Mouse (Mus musculus) CH12.LX (cell line): ENCODE data around the gene Stra8. TPM values are rescaled to one million over a fixed set of nuclear protein-coding genes. Genes with fewer than 3 reads are reported as not detected.

Source experiments
- DNase-seq: peaks from one replicate; pipeline ENCODE4 v3.0.0-alpha.2; 2013; ENCODE audit errors: extremely low read depth
- H3K27ac ChIP-seq: 2 replicates; pipeline ENCODE4 v1.5.1; 2012; ENCODE audit warnings: low read depth, mild to moderate bottlenecking, control low read depth, moderate library complexity; ENCODE audit not compliant: insufficient read depth
- H3K27me3 ChIP-seq: replicated peaks from 2 replicates; pipeline ENCODE3; 2012; ENCODE audit warnings: inconsistent platforms
- H3K36me3 ChIP-seq, 2 experiments: replicated peaks in 1 of 2; 2 replicates each; pipeline versions ENCODE3 to v1.6.1; 2012; ENCODE audit warnings: inconsistent platforms in 1 of 2, low read length in 1 of 2, mild to moderate bottlenecking in 1 of 2, mixed read lengths in 1 of 2, moderate library complexity in 1 of 2; ENCODE audit not compliant: control insufficient read depth in 1 of 2, insufficient read depth in 1 of 2
- H3K4me1 ChIP-seq, 2 experiments: 2 replicates each; pipeline ENCODE4 v1.6.1; 2012; ENCODE audit warnings: inconsistent platforms in 1 of 2, moderate library complexity in 1 of 2; ENCODE audit not compliant: insufficient read depth in 2 of 2, control insufficient read depth in 1 of 2
- H3K4me2 ChIP-seq: 2 replicates; pipeline ENCODE4 v1.6.1; 2012; ENCODE audit warnings: low read depth, mild to moderate bottlenecking, control low read depth; ENCODE audit not compliant: poor library complexity, insufficient read depth, severe bottlenecking
- H3K4me3 ChIP-seq, 3 experiments: fragments of 150-350 bp in 1 of 3; sonication (generic) in 1 of 3; replicated peaks in 1 of 3; 2 replicates each; pipeline versions ENCODE3 to v1.5.1; 2011 to 2012; ENCODE audit warnings: low read depth in 2 of 3, low read length in 2 of 3, mild to moderate bottlenecking in 2 of 3, moderate library complexity in 2 of 3, control low read depth in 1 of 3, improper control_type of control experiment in 1 of 3, inconsistent platforms in 1 of 3, mixed read lengths in 1 of 3; ENCODE audit not compliant: poor library complexity in 1 of 3
- H3K79me2 ChIP-seq: replicated peaks from 2 replicates; pipeline ENCODE4 v1.6.1; 2012; ENCODE audit warnings: mild to moderate bottlenecking, moderate library complexity; ENCODE audit not compliant: control insufficient read depth, poor library complexity, insufficient read depth, severe bottlenecking; ENCODE audit errors: extremely low read depth
- H3K9ac ChIP-seq: 2 replicates; pipeline ENCODE4 v1.6.1; 2012; ENCODE audit warnings: low read depth, mild to moderate bottlenecking, control low read depth, moderate library complexity; ENCODE audit not compliant: insufficient read depth
- H3K9me3 ChIP-seq: replicated peaks from 2 replicates; pipeline ENCODE3; 2012; ENCODE audit warnings: low read length, inconsistent platforms, mixed read lengths
- CHD1 ChIP-seq: IDR thresholded peaks from 2 replicates; pipeline ENCODE4 v1.6.1; 2012; ENCODE audit warnings: low read depth, low read length, improper control_type of control experiment, inconsistent platforms
- CHD2 ChIP-seq: IDR thresholded peaks from 2 replicates; pipeline ENCODE4 v1.6.1; 2011; ENCODE audit warnings: low read length, improper control_type of control experiment
- ELF1 ChIP-seq: IDR thresholded peaks from 2 replicates; pipeline ENCODE4 v1.6.1; 2014; ENCODE audit warnings: low read depth, mild to moderate bottlenecking, inconsistent platforms, low read length, improper control_type of control experiment
- EP300 ChIP-seq: IDR thresholded peaks from 2 replicates; pipeline ENCODE4 v1.6.1; 2011; ENCODE audit warnings: low read length, improper control_type of control experiment
- ETS1 ChIP-seq: conservative IDR thresholded peaks from 2 replicates; pipeline ENCODE4 v1.6.1; 2012; ENCODE audit warnings: low read depth, mild to moderate bottlenecking, inconsistent platforms, low read length, improper control_type of control experiment, moderate library complexity
- GABPA ChIP-seq: IDR thresholded peaks from 2 replicates; pipeline ENCODE4 v1.6.1; 2012; ENCODE audit warnings: low read depth, low read length, improper control_type of control experiment, inconsistent platforms; ENCODE audit not compliant: insufficient replicate concordance
- IRF4 ChIP-seq: IDR thresholded peaks from 2 replicates; pipeline ENCODE4 v1.6.1; 2014; ENCODE audit warnings: low read depth, mild to moderate bottlenecking, inconsistent platforms, low read length, improper control_type of control experiment
- KAT2A ChIP-seq: IDR thresholded peaks from 2 replicates; pipeline ENCODE4 v1.6.1; 2012; ENCODE audit warnings: low read length, improper control_type of control experiment, inconsistent platforms; ENCODE audit not compliant: insufficient replicate concordance
- MAFK ChIP-seq: IDR thresholded peaks from 2 replicates; pipeline ENCODE4 v1.6.1; 2011; ENCODE audit warnings: low read length, improper control_type of control experiment; ENCODE audit not compliant: insufficient replicate concordance
- MXI1 ChIP-seq: IDR thresholded peaks from 2 replicates; pipeline ENCODE4 v1.6.1; 2011; ENCODE audit warnings: mild to moderate bottlenecking, low read depth, low read length, improper control_type of control experiment
- NRF1 ChIP-seq: IDR thresholded peaks from 2 replicates; pipeline ENCODE4 v1.6.1; 2014; ENCODE audit warnings: low read depth, mild to moderate bottlenecking, inconsistent platforms, low read length, improper control_type of control experiment, moderate library complexity
- PAX5 ChIP-seq: IDR thresholded peaks from 2 replicates; pipeline ENCODE4 v1.6.1; 2012; ENCODE audit warnings: low read length, inconsistent platforms, mixed read lengths
- POLR2A ChIP-seq: IDR thresholded peaks from 2 replicates; pipeline ENCODE4 v1.6.1; 2011; ENCODE audit warnings: low read depth, mild to moderate bottlenecking, improper control_type of control experiment, low read length
- POLR2AphosphoS2 ChIP-seq: IDR thresholded peaks from 2 replicates; pipeline ENCODE4 v1.6.1; 2011; ENCODE audit warnings: low read depth, low read length, improper control_type of control experiment
- TCF12 ChIP-seq: IDR thresholded peaks from 2 replicates; pipeline ENCODE4 v1.6.1; 2014; ENCODE audit warnings: low read depth, mild to moderate bottlenecking, inconsistent platforms, low read length, improper control_type of control experiment
- UBTF ChIP-seq: IDR thresholded peaks from 2 replicates; pipeline ENCODE4 v1.6.1; 2012; ENCODE audit warnings: low read depth, mild to moderate bottlenecking, inconsistent platforms, low read length, improper control_type of control experiment, moderate library complexity
- USF1 ChIP-seq: IDR thresholded peaks from 2 replicates; pipeline ENCODE4 v1.6.1; 2014; ENCODE audit warnings: low read depth, mild to moderate bottlenecking, inconsistent platforms, low read length, improper control_type of control experiment
- ZC3H11A ChIP-seq: IDR thresholded peaks from 2 replicates; pipeline ENCODE4 v1.6.1; 2012; ENCODE audit warnings: low read depth, mild to moderate bottlenecking, inconsistent platforms, low read length, improper control_type of control experiment
- ZKSCAN1 ChIP-seq: IDR thresholded peaks from 2 replicates; pipeline ENCODE4 v1.6.1; 2012; ENCODE audit warnings: low read depth, inconsistent platforms, low read length, improper control_type of control experiment, borderline replicate concordance
- ZNF384 ChIP-seq: IDR thresholded peaks from 2 replicates; pipeline ENCODE4 v1.6.1; 2012; ENCODE audit warnings: low read depth, low read length, improper control_type of control experiment, inconsistent platforms
- dilution Hi-C: fragments of 300-500 bp; cut with MboI; formaldehyde crosslinking; loops from 2 replicates; pipeline ENCODE4 v1.14.3; 2020; ENCODE audit warnings: low sequenced_read_pairs; ENCODE audit not compliant: extremely low pct_unique_long_range_greater_than_20kb, extremely low pct_ligation_motif_present
- in situ Hi-C: fragments of 300-500 bp; cut with MboI; formaldehyde crosslinking; loops from 3 replicates; pipeline ENCODE4 v1.14.3; 2019; ENCODE audit warnings: low sequenced_read_pairs, low pct_ligation_motif_present, low pct_unique_long_range_greater_than_20kb, mixed read lengths
- polyA plus RNA-seq: library from polyadenylated mRNA; unstranded; fragments of >175 nt; gene quantifications from 2 replicates; pipeline ENCODE4 v1.2.1, GENCODE M21; 2012; ENCODE audit warnings: low read depth; ENCODE audit not compliant: insufficient read length
- total RNA-seq, 2 experiments: library from RNA; depleted of rRNA; stranded (reverse); fragments of 300-350 nt in 1 of 2; fragments of >200 nt in 1 of 2; gene quantifications; 2 replicates each; pipeline ENCODE4 v1.2.3; 2012 to 2014

Gene Stra8
- total and polyA plus RNA-seq, 3 experiments, result 0.08 to 0.77 TPM; not detected in 1

- in situ Hi-C loops (no loop called here), dilution Hi-C loops (no loop called here)
- H3K9ac ChIP-seq, result no peak overlapping the region
- H3K4me3 ChIP-seq, result no peak overlapping the region
- no peaks in the 10 kb centered on the region for H3K79me2 ChIP-seq
- no peak for TF ChIP-seq PAX5
- TF ChIP-seq CHD1, result no peak
- no peak for TF ChIP-seq POLR2AphosphoS2
- no peak for TF ChIP-seq UBTF
- no peak for TF ChIP-seq GABPA
- TF ChIP-seq ZNF384, result no peak
- TF ChIP-seq POLR2A, result no peak
- TF ChIP-seq MXI1, result no peak
- TF ChIP-seq ZC3H11A, result no peak
- TF ChIP-seq KAT2A, result no peak
- no peak for TF ChIP-seq ELF1
- TF ChIP-seq MAFK, result no peak
- TF ChIP-seq TCF12, result no peak
- TF ChIP-seq IRF4, result no peak
- TF ChIP-seq NRF1, result no peak
- no peak for TF ChIP-seq EP300
- TF ChIP-seq CHD2, result no peak
- no peak for TF ChIP-seq USF1
- no peak for TF ChIP-seq ZKSCAN1
- no peak overlapping the region for H3K27ac ChIP-seq
- H3K27me3 ChIP-seq, result no peaks in the 10 kb centered on the region
- H3K4me1 ChIP-seq, result peaks cover 12 to 59% of the 10 kb centered on the region in 2 experiments
- DNase-seq, result no peak
- no peaks in the 10 kb centered on the region for H3K9me3 ChIP-seq
- H3K36me3 ChIP-seq, result no peaks in the 10 kb centered on the region
- H3K4me2 ChIP-seq, result no peak overlapping the region
These were observed 28.5 kb downstream of the Stra8 start for GRCm38 (mm10) chr6:34948461-34948860.

GRCm38 (mm10) chr6:34951518-34951917 lies 31.6 kb downstream of the Stra8 start:
- in situ Hi-C loops, result no loop called here
- Histone ChIP-seq H3K4me3 (peak overlapping the region in 1 of 3 experiments; percentile 39), H3K27ac (no peak overlapping the region)

More at GRCm38 (mm10) chr6:34951518-34951917, 31.6 kb downstream of the Stra8 start:
- peaks cover 20 to 55% of the 10 kb centered on the region in 2 experiments for H3K4me1 ChIP-seq
- no peaks in the 10 kb centered on the region for H3K79me2 ChIP-seq
- H3K9ac ChIP-seq, result no peak overlapping the region
- DNase-seq, result no peak
- H3K36me3 ChIP-seq, result no peaks in the 10 kb centered on the region
- TF ChIP-seq ETS1 (0 out of 2 replicates have a peak, but pooled peaks have one; percentile 14), TCF12 (peak; percentile 40; the same call in 1 of the 2 replicates), EP300 (peak; percentile 64), GABPA (no peak)
- dilution Hi-C loops, result no loop called here
- H3K4me2 ChIP-seq, result no peak overlapping the region
- no peaks in the 10 kb centered on the region for H3K9me3 ChIP-seq
- H3K27me3 ChIP-seq, result no peaks in the 10 kb centered on the region
